Mouse (Mus musculus) limb, embryonic 11.5 days (tissue): ENCODE results near the gene Nacc1. TPM values are rescaled to one million over a fixed set of nuclear protein-coding genes. Genes with fewer than 3 reads are reported as not detected.

ENCODE experiments used
- ATAC-seq: fragments of 200-750 bp; cut with Nextera tagmentation; 2 replicates; pipeline ENCODE4 v1.8.0; 2017; ENCODE audit warnings: low read depth; ENCODE audit not compliant: insufficient number of reproducible peaks, low FRiP score, low TSS enrichment
- DNase-seq: peaks from one replicate; pipeline ENCODE4 v3.0.0-alpha.2; 2015; ENCODE audit warnings: low spot score
- H3K27ac ChIP-seq: fragments of 300-500 bp; sonication (generic); replicated peaks from 2 replicates; pipeline ENCODE4 v1.5.1; 2014; ENCODE audit warnings: low read depth, mild to moderate bottlenecking, low read length
- H3K27me3 ChIP-seq: fragments of 300-500 bp; sonication (generic); 2 replicates; pipeline ENCODE4 v1.6.1; 2014; ENCODE audit warnings: mild to moderate bottlenecking, low read length, mixed read lengths; ENCODE audit not compliant: control insufficient read depth, insufficient read depth
- H3K36me3 ChIP-seq: fragments of 300-500 bp; sonication (generic); 2 replicates; pipeline ENCODE4 v1.6.1; 2014; ENCODE audit warnings: mild to moderate bottlenecking, low read length, moderate library complexity, mixed read lengths; ENCODE audit not compliant: control insufficient read depth, insufficient read depth
- H3K4me1 ChIP-seq: fragments of 300-500 bp; sonication (generic); 2 replicates; pipeline ENCODE4 v1.6.1; 2014; ENCODE audit warnings: low read length, mixed read lengths; ENCODE audit not compliant: control insufficient read depth, insufficient read depth
- H3K4me2 ChIP-seq: fragments of 300-500 bp; sonication (generic); 2 replicates; pipeline ENCODE4 v1.6.1; 2014; ENCODE audit warnings: low read depth, mild to moderate bottlenecking, moderate library complexity; ENCODE audit not compliant: severe bottlenecking
- H3K4me3 ChIP-seq: fragments of 300-500 bp; sonication (generic); 2 replicates; pipeline ENCODE4 v1.5.1; 2014; ENCODE audit warnings: low read depth, low read length
- H3K9ac ChIP-seq: fragments of 300-500 bp; sonication (generic); 2 replicates; pipeline ENCODE4 v1.6.1; 2014; ENCODE audit warnings: mild to moderate bottlenecking, low read length
- H3K9me3 ChIP-seq: fragments of 300-500 bp; sonication (generic); 2 replicates; pipeline ENCODE4 v1.6.1; 2016; ENCODE audit warnings: low read length; ENCODE audit not compliant: control insufficient read depth
- WGBS: fragments of 180-500 bp; shearing (Covaris S2); extraction: QIAGEN DNeasy Blood & Tissue Kit; methylation state at CpG from one replicate; pipeline ENCODE4 v1.1.7; 2014; 5-methylcytosine and 5-hydroxymethylcytosine counted together
- polyA plus RNA-seq: library from polyadenylated mRNA; unstranded; fragments of >200 nt; fragmentation: Nextera tagmentation; extraction: Ambion mirVana; gene quantifications from 2 replicates; pipeline ENCODE4 v1.2.1, GENCODE M21; 2014

The Nacc1 gene
- polyA plus RNA-seq, 1 experiment from 2014 or later, result 26.7 TPM

DNA sequence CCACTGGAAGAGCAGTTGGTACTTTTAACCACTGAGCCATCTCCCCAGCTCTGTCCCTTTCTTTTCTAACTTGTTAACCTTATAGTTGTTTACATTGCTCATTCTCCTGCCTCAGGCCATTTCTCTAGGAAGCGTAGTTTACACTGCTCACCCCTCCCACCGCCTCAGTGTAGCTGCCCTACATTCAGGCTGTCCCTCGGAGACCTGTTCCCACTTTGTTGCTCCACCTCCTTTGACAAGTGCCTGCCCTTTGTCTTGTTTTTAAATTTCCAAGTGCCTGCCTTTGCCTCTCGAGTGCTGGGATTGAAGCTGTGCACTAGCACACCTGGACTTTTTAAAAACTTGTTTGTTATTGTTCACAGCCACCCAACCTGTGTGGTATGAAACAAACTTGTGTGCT, 5.7 kb upstream of the Nacc1 start:
- 75% methylated on average over 4 of the region's 4 CpGs for WGBS
- Histone ChIP-seq H3K9ac (no peak overlapping the region), H3K4me1 (peaks cover 8% of the 10 kb centered on the region; the same call in 1 of the 2 replicates), H3K27ac (no peak overlapping the region), H3K4me3 (no peak overlapping the region), H3K27me3 (no peaks in the 10 kb centered on the region), H3K9me3 (no peaks in the 10 kb centered on the region), H3K36me3 (peaks cover 20% of the 10 kb centered on the region), H3K4me2 (no peak overlapping the region)
- DNase-seq (no peak), ATAC-seq (no peak)

DNA sequence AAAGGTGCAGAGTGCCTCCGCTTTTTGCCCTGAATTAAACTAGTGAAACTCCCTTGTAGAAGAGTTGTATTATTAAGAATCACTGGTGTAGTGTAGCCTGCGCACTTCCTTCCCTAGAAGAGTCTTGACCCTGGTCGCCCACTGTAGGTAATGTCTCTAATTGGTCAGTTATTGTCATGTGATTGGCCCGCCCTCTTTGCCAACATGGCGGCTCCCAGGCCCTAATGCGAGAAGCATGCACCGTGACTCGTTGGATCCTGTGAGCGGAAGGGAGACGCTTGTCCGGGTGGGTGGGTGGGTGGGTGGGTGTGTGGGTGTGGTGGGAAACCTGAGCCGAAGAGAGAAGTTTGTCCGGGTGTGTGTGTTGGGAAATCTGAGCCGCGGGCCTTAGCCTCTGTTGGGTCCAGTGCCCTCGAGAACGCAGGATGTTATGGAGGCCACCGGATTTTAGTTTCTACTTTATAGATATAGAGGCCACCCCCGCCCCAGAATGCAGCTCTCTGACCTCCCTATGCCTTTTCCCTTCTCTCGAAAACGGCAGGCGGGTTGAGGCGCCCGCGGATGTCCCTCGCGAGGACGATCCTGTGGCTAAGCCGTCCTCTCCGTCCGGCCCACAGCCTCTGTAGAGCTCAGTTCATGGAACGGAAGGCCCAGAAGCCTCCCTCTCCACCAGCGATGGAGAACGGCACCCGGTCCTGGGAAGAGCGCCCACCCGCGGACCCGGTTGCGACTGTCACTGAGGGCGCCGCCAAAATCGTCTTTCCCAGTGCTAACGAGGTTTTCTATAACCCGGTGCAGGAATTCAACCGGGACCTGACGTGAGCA, 1.6 kb upstream of the Nacc1 start:
- H3K4me2 ChIP-seq, result peak overlapping the region; percentile 79
- H3K27ac ChIP-seq, result peak overlapping the region; percentile 45; the same call in 1 of the 2 replicates
- H3K4me1 ChIP-seq, result peaks cover 20% of the 10 kb centered on the region
- peak overlapping the region; percentile 77 for H3K9ac ChIP-seq
- no peaks in the 10 kb centered on the region for H3K27me3 ChIP-seq
- H3K4me3 ChIP-seq, result peak overlapping the region; percentile 91
- DNase-seq (peak; percentile 90), ATAC-seq (peak; percentile 84)
- H3K36me3 ChIP-seq, result peaks cover 3% of the 10 kb centered on the region; the same call in 1 of the 2 replicates
- no peaks in the 10 kb centered on the region for H3K9me3 ChIP-seq
- under 1% methylated on average over 47 of the region's 47 CpGs for WGBS

DNA sequence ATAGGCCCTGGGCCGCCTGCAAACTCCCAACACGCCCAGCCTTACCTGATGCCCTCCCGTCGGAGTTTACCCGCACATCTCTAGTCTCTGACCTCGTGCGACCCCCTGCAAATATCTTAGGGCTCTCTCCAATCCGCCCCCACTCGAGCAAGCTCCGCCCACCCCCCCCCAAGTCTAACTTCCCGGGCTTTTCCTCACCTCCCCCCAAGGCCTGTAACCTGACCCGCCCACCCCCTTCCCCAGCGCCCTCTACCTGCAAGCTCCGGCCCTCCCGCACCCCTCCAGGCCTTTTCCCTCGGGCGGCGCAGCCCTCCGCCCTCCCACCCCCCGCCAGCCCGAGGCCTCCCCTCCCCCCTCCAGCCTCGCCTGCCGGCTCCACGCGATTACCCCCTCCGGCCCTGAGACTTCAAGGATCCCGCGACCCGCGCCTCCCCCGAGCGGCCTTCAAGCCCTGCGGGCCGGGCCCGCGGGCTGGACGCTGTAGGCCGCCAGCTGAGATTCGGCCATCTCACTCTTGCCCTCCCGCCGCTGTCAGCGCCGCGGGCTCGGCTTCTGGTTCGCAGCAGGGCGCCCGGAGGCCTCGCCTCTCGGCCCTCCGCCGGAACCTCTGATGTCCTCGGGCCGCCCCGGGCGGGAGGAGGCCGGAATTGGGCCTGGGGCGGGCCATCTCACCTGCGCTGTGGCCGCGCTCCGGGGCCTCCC, 508 bp downstream of the Nacc1 start:
- DNase-seq (peak; percentile 79), ATAC-seq (peak; percentile 71)
- Histone ChIP-seq H3K4me2 (peak overlapping the region; percentile 92), H3K27ac (peak overlapping the region; percentile 98), H3K9me3 (no peaks in the 10 kb centered on the region), H3K9ac (peak overlapping the region; percentile 100), H3K4me3 (peak overlapping the region; percentile 100), H3K4me1 (peaks cover 23% of the 10 kb centered on the region), H3K36me3 (peaks cover 14% of the 10 kb centered on the region; the same call in 1 of the 2 replicates), H3K27me3 (no peaks in the 10 kb centered on the region)
- under 1% methylated on average over 44 of the region's 62 CpGs for WGBS

DNA sequence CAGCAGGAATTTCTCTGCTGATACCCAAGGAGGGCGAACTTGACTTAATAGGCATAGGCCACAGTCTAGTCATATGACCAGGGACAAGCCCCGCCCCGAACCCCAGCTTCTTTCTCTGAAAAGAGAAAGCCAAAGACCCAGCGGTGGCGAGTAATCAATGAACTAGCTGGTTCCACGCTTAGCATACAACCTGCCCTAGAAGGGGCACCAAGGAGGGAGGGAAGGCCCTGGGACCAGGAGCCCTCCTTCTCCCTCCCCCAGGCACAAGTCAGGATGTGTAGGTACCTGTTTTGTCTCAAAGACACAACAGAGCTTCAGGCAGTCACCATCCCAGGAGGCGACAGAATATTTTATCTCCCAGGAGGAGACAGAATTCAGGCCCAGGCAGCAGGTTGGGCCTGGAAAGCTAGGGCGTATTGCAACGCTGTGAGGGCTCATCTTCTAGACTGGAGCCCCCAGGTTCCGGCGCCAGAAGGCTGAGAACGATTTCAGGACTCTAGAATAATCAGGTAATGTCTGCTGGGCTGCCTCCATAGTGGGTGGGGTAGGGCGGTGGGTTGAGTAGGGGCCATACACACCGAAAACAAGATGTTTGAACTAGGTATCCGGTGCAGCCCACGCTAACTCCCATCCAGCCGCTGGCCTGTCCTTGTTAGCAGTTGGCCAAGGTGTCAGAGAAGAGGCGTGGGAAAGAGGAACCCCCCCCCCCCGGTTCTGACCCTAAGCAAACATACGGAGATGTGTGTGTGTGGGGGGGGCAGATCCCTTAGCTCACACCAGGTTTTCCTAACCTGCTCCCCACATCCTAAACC, 1.3 kb downstream of the Nacc1 start, which contains the start of gene Trmt1:
Gene Trmt1 (plus strand): TSS at position 117 of the 812 bp plus-strand sequence.
- Histone ChIP-seq H3K4me2 (peak within 1 kb of the TSS; percentile 92), H3K27me3 (no peaks in the 10 kb centered on the region), H3K4me1 (peaks cover 23% of the 10 kb centered on the region), H3K4me3 (peak within 1 kb of the TSS; percentile 100), H3K36me3 (peaks cover 15% of the 10 kb centered on the region; the same call in 1 of the 2 replicates), H3K27ac (peak within 1 kb of the TSS; percentile 98), H3K9ac (peak within 1 kb of the TSS; percentile 100), H3K9me3 (no peaks in the 10 kb centered on the region)
- peak; percentile 29; the same call in 1 of the 2 replicates for ATAC-seq
- DNase-seq, result peak; percentile 49
- WGBS, result 11% methylated on average over 19 of the region's 20 CpGs

DNA sequence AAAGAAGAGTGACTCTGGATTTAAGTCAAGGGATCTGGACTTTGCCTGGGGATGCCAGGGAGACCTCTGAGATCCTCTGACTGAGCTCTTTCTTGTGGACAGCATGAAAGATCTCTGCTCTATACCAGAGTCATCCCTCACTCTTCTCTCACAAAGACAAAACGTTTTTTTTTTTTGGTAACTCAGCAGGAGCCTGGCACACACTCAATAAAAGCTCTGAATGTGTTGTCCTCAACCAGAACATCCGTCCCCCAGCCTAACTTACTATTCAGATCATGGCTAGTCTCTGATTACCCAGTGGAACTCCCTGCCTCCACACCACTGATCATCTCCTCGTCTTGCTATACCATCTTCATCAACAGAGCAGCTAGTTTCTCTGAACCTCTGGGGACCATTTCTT, 3.1 kb downstream of the Nacc1 start:
- no peak overlapping the region for H3K9ac ChIP-seq
- 73% methylated on average over 3 of the region's 3 CpGs for WGBS
- H3K27me3 ChIP-seq, result no peaks in the 10 kb centered on the region
- H3K27ac ChIP-seq, result no peak overlapping the region
- ATAC-seq (no peak), DNase-seq (no peak)
- H3K36me3 ChIP-seq, result peaks cover 12% of the 10 kb centered on the region; the same call in 1 of the 2 replicates
- peaks cover 14% of the 10 kb centered on the region for H3K4me1 ChIP-seq
- no peak overlapping the region for H3K4me3 ChIP-seq
- no peaks in the 10 kb centered on the region for H3K9me3 ChIP-seq
- no peak overlapping the region for H3K4me2 ChIP-seq

DNA sequence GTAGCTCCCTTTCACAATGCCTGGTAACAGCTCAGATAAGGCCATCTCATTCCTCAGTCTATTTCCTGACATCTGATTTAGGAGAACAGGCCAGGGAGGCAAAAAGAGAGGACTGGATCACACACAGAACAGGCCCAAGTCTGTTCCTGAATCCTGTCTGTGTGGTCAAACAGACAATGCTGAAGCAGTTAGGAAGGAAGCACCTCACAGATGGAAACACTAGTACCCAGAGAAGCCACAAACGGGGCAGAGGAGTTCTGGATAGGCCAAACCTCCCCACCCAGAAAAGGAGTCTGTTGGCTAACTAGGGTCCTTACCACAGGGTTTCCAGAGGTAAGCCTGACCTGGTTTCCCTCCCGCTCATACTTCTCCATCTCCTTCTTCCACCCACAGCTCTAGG, 5.4 kb downstream of the Nacc1 start:
- ATAC-seq (no peak), DNase-seq (no peak)
- peaks cover 13% of the 10 kb centered on the region; the same call in 1 of the 2 replicates for H3K36me3 ChIP-seq
- H3K9me3 ChIP-seq, result no peaks in the 10 kb centered on the region
- no peak overlapping the region for H3K27ac ChIP-seq
- peak overlapping the region; percentile 14; the same call in 1 of the 2 replicates for H3K9ac ChIP-seq
- peaks cover 14% of the 10 kb centered on the region for H3K4me1 ChIP-seq
- no peaks in the 10 kb centered on the region for H3K27me3 ChIP-seq
- no peak overlapping the region for H3K4me3 ChIP-seq
- no peak overlapping the region for H3K4me2 ChIP-seq
- WGBS, result 89% methylated on average over 2 of the region's 2 CpGs

DNA sequence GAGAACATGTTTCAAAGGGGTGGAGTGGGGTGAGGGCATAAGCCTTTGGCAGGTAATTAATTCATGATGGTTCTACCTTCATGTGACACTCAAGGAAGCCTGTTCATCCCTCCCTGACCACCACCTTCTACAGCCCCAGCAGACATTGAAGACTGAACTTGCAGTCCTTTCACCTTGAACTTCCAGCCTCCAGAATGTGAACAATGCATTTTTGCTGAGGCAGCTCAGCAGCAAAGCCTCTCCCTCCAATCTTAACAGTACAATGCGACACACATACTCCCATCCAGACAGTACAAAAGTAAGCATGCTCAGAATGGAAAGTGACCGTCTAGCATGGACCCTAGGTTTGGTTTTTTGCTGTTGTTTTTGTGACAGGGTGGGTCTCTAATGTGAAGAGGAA, 6.2 kb downstream of the Nacc1 start:
- Histone ChIP-seq H3K4me3 (no peak overlapping the region), H3K9me3 (no peaks in the 10 kb centered on the region), H3K27me3 (no peaks in the 10 kb centered on the region), H3K27ac (no peak overlapping the region), H3K4me1 (peaks cover 13% of the 10 kb centered on the region), H3K9ac (no peak overlapping the region), H3K4me2 (no peak overlapping the region), H3K36me3 (peaks cover 14% of the 10 kb centered on the region; the same call in 1 of the 2 replicates)
- DNase-seq (no peak), ATAC-seq (no peak)
- WGBS, result 90% methylated on average over 2 of the region's 2 CpGs

DNA sequence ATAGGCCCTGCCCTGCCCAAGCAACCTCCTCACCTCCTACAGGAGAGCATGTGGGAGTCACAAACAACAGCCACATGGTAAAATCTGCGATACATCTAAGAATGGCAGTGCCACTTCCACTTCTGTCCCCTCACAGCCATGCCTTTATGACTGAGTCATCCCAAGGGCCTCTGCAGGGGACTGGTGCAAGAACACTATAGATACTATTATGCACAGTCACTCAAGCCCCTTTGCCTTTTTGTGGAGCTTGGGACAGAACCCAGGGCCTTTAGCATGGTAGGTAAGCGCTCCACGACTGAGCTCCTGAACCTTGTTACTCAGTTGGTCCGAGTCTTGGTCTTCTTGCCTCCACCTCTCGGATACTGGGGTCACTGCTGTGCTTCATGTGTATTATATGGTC, 10.4 kb downstream of the Nacc1 start:
- no peak for ATAC-seq

More for the DNA sequence above, 10.4 kb downstream of the Nacc1 start:
- no peaks in the 10 kb centered on the region for H3K4me1 ChIP-seq
- no peak overlapping the region for H3K27ac ChIP-seq
- WGBS, result 95% methylated on average over 5 of the region's 5 CpGs
- DNase-seq, result no peak
- no peaks in the 10 kb centered on the region for H3K27me3 ChIP-seq
- no peaks in the 10 kb centered on the region for H3K9me3 ChIP-seq
- no peak overlapping the region for H3K9ac ChIP-seq
- H3K4me2 ChIP-seq, result no peak overlapping the region
- H3K4me3 ChIP-seq, result no peak overlapping the region
- H3K36me3 ChIP-seq, result peaks cover 20% of the 10 kb centered on the region
